Mouse (Mus musculus): Measurements from ENCODE around the gene Gm20388.

- TF ChIP-seq CTCF (IDR thresholded peaks at IDR 0.05; ENCODE audit: insufficient read depth, low read depth, low read length) (no peak), POLR2A (IDR thresholded peaks at IDR 0.05; ENCODE audit: insufficient read depth, low read depth, low read length) (no peak)
Measured at GRCm38 (mm10) chr8:124070363-124071324, 4160.0 kb downstream of the Gm20388 start.

Measured in olfactory bulb, adult 2 months (tissue).